Mouse (Mus musculus) urinary bladder, postnatal 10 days (tissue): Measurements from ENCODE around the gene Prkd2.

Experiments
- DNase-seq: peaks from one replicate; pipeline ENCODE4 v3.0.0; 2022; ENCODE audit warnings: low spot score

Gene Prkd2

DNA sequence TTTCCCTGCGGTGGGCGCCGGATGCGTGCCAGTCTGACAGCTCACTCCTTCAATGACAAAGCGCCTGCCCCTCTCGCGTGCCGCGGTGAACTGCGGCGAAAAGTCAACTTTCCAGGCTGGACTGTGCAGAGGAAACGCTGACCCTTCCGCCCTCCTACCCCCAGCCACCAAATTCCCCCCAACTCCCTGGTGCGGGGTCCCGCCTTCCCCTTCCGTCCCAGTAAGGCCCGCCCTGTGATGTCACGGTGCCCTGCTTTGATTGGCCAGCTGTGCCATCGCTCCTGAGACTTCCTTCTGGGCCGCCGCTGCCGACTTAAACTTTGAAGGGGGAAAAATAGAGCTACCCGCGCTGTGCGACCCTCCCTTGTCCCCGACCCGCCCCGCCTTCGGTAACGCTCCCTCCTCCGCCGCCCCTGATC, at the start of gene Prkd2:
Gene Prkd2, plus strand, starts transcription at position 258 of the 419 bp plus-strand sequence.
- DNase-seq = peak; percentile 70

DNA sequence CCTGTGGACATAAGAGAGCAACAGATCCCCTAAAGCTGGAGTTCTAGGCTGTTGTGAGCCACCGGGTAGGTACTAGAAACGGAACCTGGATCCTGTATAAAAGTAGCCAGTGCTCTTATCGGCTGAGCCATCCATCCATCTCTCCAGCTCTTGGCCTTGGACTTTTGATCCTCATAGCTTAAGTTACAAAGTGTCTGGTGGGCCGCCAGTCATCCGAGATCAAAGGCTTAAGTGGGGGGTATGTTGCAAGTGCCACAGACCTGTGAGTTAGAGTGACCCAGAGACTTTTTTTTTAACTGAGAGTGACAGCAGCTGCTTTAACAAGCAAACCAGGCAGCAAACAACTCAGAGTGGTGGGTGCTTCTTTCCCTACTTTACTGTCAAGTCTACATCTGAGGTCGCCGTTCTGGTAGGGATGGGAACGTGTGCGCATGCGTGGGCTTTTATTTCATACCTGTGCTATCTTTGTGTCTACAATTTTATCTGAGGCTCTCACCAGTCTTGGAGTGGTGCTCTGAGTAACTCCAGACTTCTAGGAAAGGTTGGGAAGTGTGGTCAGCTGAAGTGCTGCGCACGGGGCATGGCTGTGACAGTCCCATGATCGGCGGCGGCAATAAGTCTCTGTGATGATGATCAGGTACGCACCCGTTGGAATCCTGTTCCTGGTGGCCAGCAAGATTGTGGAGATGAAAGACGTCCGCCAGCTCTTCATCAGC, 49.5 kb upstream of the Prkd2 start:
- DNase-seq = no peak

DNA sequence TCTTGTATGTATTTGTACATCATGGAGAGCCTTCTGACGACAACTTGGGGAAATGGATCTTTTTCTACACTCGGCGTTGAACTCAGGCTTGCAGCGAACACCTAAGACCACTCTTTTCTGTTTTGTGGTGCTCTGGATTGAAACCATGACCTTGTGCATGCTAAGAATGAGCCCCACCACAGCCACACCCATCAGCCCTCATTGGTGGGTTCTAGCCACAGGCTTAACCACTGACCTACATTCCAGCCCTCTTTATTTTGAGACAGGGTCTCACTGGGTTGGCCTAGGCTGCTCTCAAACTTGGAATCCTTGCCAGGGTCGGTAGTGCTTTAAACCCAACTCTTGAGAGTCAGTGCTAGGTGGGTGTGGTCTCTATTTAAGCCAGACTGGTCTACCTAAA, 47.8 kb upstream of the Prkd2 start:
- DNase-seq = no peak

DNA sequence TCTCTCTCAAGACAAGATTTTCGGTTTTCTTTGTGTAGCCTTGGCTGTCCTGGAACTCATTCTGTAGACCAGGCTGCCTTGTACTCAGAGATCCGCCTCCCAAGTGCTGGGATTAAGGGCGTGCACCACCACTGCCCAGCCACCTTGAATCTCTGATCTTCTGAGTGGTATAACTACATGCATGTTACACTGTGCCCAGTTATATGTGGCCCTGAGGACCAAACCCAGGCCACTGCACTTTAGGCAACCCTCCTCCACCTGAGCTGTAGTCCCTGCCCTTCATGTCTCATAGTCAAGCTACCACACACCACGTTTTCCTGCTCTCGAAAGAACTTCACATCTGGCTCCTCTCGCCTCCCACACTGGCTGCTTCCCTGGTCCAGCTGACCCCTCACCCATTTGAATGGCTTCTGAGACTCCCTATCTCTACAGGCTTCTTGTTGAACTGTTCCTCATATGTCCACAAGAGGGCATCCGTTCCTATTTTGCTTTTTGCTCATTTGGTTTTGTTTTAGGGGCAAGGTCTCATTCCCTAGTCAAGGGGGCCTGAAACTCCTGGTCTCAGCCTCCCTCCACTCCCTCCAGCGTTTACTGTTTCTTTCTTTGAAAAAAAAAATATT, 38.2 kb upstream of the Prkd2 start:
- DNase-seq = no peak

DNA sequence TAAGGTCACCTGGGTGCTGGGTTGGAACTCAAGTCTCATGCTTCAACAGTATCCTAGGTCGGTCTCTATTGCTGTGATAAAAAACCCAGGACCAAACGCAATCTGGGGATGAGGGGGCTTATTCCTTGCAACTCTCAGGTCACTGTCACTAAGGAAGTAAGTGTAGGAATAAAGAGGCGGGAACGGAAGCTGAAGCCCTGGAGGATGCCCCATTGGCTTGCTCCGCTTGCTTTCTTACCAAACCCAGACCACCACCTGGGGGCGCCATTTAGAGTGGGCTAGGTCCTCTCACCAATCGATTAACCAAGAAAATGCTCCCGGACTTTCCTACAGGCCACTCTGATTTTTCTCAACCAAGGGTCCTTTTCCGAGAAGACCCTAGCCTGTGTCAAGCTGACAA, 34.8 kb upstream of the Prkd2 start:
- no peak for DNase-seq

DNA sequence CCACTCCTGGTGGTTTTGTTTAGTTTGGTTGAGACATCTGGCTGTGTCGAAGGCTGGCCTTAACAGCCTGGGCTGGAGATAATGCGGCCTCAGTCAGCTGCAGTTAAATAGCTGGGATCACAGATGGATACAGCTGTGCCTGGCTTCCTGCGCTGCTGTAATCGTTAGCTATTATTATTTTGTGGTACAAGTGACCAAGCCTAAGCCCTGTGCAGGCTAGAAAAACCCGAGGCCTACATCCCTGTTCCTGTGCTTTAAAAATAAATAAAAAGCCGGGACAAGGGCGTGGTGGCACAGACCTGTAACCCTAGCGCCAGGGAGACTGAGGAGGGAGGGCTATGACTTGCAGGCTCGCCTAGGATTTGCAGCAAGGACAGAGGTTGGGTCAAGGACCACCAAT, 34.1 kb upstream of the Prkd2 start:
- DNase-seq = no peak

DNA sequence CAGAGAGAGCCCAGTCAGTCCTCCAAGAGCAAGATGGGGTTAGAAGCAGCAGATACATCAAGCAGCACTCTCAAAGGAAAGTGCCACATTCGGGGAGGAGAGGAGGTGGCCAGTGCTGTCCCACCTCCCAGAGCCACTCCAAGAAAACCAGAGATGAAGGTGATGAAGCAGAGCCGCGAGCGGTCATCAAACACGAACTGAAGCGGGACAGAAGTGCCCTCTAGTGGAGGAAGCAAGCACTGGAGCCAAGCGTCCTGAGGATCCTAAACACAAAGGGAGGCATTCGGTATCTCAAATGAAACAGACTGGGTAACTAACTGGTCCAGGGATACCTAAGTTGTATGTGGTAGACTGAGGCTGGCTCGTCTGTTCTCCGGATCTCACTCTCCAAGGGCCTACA, 33.0 kb upstream of the Prkd2 start:
- no peak for DNase-seq

DNA sequence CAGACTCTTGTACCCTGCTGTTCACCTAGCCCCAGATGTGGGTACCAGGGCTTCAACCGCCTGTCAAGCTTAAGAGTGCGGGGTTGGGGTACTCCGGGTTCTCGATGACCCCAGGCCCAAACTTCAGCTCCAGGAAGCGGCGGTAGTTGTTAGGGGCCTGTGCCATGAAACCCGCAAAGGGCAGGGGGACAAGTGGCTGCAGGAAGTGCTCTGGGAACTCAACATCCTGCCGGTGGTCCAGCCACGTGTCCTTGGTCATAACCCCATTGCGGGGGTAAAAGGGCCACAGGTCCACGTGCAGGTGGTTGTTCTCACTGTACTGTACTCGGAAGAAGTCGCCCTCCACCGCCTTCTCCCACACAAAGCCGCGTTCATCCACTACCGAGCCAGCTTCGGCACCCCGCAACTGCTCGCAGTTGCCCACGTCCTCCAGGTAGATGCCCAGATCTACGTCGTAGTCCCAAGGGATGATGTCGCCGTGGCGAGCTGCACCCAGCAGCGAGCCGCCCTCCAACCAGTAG, 32.2 kb upstream of the Prkd2 start:
- DNase-seq = no peak

DNA sequence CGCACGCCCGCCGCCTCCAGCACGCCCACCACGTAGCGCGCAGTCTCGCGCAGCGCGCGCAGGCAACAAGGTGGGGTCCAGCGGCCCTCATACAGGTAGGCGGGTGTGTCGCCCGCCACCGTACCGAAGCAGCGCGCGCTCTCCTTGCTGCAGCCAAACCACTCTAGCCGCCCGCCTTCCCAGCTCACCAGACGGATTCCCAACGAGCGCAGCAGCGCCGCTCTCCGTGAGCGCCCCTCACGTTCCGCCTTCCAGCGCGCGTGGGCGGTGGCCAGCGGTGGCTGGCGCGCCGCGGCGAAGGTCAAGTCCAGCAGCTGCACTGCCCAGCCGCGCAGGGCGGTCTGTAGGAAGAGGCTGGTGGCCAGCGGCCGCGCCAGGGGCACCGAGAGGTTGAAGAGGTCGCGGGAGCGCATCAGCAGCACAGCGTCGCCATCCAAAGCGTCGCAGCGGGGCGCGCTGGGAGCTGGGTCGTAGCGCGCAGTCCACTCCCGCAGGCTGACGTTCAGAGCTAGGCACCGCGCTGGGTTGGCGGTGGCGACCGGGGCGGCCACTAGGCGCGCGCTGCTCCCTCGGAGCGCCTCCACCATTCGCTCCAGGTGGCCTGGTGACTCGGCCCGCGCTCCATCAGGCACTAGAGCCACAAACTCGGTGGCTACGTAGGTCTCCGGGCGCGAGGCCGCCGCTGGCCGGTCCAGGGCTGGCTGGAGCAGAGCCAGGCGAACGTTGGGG, 31.6 kb upstream of the Prkd2 start:
- no peak for DNase-seq

DNA sequence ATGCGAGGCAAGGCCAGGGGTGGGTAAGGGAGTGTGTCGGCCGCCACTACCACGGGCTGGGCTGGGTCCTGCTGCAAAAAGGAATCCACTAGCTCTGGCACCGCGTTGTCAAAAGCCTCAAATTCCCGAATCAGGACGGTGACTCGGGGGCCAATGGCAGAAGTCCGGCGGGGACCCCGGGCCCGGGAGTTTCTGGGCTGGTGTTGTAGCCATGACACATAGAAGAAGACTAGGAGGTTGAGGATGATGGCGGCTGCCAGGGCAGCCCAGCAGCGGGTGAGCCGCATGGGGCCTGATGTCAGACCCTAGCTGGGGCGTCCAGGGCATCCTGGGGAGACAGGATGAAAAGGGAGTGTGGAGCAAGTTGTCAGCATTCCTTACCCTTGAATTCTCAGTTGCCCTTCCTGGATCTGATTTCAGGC, 31.0 kb upstream of the Prkd2 start:
- no peak for DNase-seq

DNA sequence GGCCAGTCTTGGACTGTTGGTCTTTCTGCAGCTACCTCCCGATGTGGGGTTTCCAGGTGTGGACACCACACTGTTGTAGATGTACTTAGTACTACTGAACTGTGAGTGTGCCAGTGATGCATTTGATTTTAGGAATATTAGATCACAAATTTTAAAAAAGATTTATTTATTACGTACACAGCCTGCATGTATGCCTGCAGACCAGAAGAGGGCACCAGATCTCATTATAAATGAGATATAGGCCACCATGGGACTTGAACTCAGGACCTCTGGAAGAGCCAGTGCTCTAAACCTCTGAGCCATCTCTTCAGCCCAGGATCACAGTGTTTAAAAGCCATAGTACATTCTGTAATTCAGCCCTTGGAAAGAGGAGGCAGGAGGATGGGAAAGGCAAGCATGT, 30.2 kb upstream of the Prkd2 start:
- DNase-seq = no peak

DNA sequence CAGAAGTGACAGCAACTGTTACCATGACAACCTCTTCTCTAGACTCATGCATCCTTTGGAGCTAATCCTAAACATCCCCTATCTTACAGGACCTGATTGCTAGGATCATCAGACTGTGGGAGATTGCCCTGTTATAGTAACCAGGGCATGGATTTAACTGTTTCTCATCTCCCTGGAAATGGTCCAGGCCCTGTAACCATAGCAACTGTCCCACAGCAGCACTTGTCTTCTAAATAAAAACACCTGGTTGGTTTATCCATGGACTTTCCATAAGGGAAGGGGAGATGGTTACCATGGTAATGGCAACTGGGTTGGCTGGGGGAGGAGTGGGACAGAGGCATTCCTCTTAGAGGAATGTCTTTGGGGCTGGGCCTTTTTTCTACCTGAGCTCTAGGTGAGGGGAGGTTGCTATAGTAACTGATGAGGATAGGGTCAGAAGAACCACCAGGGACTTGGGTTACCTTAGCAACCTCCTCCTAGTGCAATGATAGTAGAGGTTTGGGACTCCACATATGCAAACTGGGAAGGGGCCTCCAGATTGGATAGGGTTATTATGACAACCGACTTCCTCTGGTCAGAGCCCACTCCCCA, 27.3 kb upstream of the Prkd2 start, which contains the start of gene Strn4:
Gene Strn4, plus strand, starts transcription at position 539 of the 591 bp plus-strand sequence.
- DNase-seq = no peak

DNA sequence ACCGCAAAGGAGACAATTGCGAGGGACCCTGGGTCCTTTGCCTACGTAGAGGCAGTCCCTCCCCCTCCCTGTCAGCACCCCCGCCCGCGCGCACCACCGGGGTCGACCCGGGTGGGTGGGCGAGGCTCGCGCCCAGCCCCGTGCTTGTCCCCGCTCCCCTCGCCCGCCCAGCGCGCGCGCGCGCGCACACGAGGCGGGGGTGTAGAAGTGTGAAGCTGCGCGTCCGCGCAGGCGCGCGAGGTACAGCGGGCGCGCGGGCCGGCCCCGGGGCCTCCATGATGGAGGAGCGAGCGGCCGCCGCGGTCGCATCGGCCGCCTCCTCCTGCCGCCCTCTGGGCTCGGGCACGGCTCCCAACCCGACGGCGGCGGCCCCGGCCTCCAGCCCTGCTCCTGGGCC, 26.6 kb upstream of the Prkd2 start:
- no peak for DNase-seq

DNA sequence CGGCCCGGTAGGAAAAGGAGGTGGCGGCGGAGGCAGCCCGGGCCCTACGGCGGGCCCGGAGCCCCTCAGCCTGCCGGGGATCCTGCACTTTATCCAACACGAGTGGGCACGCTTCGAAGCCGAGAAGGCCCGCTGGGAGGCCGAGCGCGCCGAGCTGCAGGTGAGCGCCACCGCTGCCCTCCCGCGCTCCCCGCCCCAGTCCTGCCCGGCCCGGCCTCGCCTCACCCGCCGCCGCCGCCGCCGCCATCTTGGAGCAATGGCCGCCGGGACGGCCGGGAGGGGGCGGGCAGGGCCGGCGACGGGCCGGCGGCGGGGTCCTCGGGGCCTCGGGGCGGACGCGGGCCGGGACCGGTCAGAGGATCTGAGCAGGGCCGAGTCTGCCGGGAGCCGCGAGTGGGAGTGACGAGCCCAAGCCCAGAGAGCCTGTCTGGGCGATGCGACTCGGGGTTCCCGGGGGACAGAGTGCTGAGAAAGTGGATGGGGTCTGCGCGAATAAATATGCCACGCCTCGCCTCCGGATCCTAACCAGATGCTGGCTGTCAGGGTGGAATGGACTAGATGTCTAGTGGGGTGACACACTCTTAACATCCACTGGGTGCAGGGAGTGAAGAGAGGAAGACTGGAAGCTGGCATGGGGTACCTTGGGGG, 26.1 kb upstream of the Prkd2 start, which contains the start of gene Fkrp:
Gene Fkrp, minus strand, starts transcription at position 258 of the 648 bp plus-strand sequence.
- DNase-seq = no peak

DNA sequence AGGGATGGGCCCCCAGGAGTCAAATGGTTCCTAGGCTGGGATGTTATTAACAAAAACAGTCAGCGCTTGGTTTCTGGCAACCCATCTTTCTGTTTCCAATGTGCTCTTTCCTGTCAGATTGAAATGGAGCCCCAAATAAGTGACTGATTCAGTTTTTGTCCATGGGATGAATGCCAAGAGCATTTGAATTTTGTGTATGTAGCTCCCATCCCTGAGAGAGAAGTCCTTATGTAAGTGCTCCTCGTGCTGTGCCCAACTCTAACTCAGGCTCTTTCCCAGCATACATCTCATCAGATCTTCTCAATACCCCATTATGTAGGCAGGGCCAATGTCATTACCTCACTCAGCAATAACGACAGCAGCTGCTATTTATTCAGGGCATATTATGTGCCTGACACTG, 25.0 kb upstream of the Prkd2 start:
- no peak for DNase-seq

DNA sequence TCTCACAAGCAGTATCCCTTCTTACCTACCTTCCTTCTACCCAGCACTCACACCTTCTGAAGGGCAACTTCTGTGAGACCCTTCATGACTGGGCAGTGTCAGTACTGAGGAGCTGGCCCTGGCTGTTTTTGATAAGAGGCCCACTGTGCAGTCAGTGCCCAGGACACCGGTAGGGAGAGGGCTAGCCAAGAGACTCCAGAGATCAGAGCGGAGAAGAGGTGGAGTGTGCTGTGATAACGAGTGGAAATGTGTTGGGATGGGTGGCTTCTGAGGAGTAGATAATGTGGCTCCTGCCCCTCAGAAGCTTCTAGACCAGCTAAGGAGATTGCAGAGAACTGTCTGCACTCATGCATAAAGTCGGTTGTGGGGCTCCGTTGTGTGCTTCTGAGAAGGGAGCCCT, 22.9 kb upstream of the Prkd2 start:
- DNase-seq = no peak

DNA sequence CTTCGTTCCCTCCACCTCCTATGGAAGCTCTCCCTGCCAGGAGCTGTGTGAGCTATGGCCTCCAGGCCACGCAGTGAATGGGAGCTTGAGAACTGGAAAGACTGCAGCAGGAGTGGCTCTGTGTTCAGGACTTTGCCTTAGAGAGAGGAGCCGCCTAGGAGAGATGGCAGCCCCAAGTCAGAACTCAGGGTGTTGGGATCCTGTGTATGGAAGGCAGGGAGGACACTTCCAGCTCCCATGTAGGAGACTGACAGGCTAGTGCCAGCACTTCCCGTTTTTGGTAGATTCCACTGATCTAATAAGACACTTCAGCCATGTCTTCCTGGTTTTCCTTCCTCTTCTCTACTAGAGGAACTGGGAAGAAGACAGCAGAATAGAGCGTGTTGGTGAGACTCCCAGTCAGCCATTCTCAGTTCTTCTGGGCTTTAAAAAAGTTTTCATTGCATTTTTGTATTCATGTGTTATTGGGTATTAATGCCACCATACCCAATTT, 22.4 kb upstream of the Prkd2 start:
- no peak for DNase-seq

DNA sequence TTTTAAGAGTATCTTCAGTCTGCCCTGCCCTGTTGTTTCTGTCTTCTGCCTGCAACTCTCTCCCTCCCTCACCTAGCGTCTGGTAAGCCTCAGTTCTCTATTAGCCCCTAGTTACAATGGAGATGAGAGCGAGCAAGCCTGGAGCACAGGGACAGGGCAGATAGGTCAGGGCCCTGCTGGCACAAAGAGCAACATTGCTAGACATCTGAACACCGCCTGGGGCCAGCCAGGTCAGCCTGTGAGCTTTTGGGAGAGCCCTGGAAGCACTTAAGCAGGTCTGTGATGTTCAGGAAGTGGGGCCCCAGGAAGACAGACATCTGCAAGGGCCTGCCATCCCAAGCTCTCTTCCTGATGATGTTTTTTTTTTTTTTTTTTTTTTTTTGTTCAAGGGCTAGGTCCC, 21.6 kb upstream of the Prkd2 start:
- DNase-seq = no peak

DNA sequence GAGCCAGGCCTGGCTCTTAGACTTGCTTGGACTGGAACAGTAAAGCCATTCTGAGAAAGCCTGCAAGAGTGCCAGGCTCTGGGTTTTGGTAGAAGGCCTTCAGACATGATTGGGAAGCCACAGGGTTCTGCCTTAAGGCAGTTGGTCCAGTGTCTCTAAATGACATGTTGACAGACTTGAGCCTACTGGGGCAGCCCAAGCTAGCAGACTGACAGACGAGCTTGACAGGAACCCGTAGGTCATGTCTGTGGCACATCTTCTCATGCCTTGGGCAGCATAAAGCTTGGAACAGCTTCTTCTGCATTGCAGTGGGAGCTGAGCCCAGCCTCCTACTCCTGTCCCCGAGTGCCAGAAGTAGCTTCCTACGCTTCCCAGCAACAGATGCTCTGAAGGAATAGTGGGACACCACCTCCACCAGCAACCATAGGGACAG, 21.0 kb upstream of the Prkd2 start:
- DNase-seq = no peak

DNA sequence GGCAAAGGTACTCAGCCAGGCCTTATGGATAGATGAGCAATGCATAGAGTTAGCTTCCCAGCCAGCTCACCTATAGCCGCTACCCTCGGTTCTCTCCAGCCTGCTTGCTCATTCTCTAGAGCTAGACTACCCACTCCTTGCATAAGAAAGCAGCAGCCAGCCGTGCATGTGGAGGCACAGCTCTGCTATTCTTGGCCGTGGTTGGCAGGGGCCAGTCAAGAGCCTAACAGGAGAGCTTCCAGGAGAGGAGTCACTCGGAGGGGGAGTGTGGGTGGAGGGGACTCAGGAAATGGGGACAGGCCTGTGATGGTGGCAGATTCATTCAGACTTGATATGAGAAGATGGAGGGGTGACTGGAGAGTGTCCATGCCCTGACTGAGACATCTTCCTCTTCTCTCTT, 19.0 kb upstream of the Prkd2 start:
- no peak for DNase-seq

DNA sequence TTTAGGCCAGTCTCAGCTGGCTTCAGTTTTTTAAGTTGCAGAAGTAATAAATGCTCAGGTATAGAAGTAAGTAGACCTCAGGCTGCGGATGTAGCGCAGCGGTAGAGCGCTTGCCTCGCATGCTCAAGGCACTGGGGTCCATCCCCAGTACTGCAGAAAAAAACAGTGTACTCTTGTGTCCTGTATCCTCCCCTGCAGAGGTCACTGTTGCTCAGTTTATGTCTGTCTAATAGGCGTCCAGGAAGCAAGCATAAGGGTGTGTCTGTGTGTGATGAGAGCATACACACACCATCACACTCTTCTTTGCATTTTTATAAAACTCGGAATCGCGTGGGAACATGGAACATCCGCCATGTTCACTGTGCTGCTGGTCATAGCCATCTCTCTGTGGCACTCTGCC, 16.9 kb upstream of the Prkd2 start:
- no peak for DNase-seq

DNA sequence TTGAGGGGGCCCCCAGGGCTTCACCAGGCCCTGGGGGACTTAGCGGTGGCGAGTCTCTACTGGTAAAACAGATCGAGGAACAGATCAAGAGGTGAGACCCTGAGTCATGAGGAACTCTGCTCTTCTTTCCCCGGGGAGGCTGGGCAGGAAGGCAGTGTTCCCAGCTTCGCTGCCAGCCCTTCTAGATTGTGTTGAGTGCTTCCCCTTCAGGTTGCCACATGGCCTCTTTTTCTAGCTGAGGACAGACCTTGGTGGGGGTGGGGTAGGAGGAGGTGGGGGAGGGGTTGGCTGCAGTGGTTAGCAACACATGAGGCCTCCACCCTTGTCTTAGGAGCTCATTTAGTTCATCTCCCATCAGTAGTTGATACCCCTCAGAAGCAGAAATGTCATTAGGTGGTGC, 16.1 kb upstream of the Prkd2 start:
- no peak for DNase-seq
